Mouse (Mus musculus): Measurements from ENCODE around the gene Lbx1.

Gene Lbx1

GRCm38 (mm10) chr19:45216240-45216639, 19.4 kb downstream of the Lbx1 start:
- peak in 1 of 2 experiments; percentile 22 for DNase-seq (ENCODE audit: low spot score in 2 of 2)

GRCm38 (mm10) chr19:45215431-45215830, 20.2 kb downstream of the Lbx1 start:
- DNase-seq (ENCODE audit: low spot score in 2 of 2), result no peak

- DNase-seq (ENCODE audit: low spot score in 2 of 2), result no peak
Measured at GRCm38 (mm10) chr19:45209776-45210422, 25.7 kb downstream of the Lbx1 start.

- DNase-seq (ENCODE audit: low spot score in 2 of 2), result no peak
Measured at GRCm38 (mm10) chr19:45209191-45209590, 26.4 kb downstream of the Lbx1 start.

- DNase-seq (ENCODE audit: low spot score in 2 of 2), result no peak
Measured at GRCm38 (mm10) chr19:45208438-45209060, 27.1 kb downstream of the Lbx1 start.

- DNase-seq (ENCODE audit: low spot score in 2 of 2), result no peak
Measured at GRCm38 (mm10) chr19:45207662-45208437, 27.8 kb downstream of the Lbx1 start.

GRCm38 (mm10) chr19:45207153-45207552, 28.5 kb downstream of the Lbx1 start:
- DNase-seq (ENCODE audit: low spot score in 2 of 2), result no peak

- no peak for DNase-seq (ENCODE audit: low spot score in 2 of 2)
Measured at GRCm38 (mm10) chr19:45205311-45206105, 30.1 kb downstream of the Lbx1 start.

- DNase-seq (ENCODE audit: low spot score in 2 of 2), result no peak
Measured at GRCm38 (mm10) chr19:45196967-45197366, 38.6 kb downstream of the Lbx1 start.

- DNase-seq (ENCODE audit: low spot score in 2 of 2), result no peak
Measured at GRCm38 (mm10) chr19:45194651-45195050, 41.0 kb downstream of the Lbx1 start.
